Mouse (Mus musculus) spleen, postnatal 14 days (tissue): ENCODE measurements at regions not wholly inside any gene's neighbourhood (a gene's known extent, or its start where the extent isn't known, plus 50 kb on each side); places are given as distances from the start of the nearest gene placed in this dataset.

Experiments
- DNase-seq, 2 experiments: peaks; one replicate each; pipeline ENCODE4 v3.0.0; 2021 to 2022; ENCODE audit warnings: low spot score in 2 of 2

DNA sequence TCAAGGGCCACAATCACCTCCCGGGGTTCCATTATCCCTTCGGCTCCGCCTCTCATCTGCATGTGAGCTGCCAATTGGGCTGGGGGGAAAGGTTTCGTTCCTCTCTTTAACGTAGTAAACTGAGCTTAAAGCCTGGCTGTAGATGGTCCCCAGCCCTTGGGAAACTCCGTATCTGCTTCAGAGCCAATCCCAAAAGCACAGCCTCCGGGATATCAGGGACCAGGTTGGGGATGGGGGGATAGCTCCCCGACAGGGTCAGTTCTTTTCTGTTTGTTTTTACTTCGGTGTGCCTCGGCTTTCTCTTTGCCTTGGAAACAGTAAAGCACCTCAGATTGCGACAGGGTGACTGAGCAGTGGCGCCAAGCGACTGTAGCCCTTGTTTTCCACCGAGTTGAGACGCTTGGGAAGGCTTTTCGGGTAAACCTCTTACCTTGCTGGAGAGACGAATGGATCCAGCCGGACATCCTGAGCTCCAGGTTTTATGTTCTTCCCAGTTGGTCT lies 64.5 kb downstream of the Tfap2c start:
- no peak for DNase-seq

DNA sequence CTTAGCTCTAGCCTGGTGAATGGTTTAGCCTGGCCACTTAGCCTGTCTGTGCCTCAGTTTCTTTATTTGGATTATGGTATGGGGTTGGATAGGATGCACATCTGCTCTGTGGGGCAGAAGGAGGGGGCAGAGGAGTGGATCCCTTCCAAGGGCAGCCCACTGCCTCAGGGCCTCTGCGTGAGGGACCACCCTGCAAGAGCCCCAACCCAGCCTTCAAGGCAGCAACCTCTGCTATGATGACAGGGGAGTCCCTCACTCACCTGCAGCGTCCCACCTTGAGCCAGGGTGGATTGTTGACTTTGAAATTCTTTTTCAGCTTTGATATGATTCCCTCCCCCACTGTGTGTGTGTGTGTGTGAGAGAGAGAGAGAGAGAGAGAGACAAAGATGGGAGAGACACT lies 65.8 kb downstream of the Tfap2c start:
- no peak for DNase-seq

DNA sequence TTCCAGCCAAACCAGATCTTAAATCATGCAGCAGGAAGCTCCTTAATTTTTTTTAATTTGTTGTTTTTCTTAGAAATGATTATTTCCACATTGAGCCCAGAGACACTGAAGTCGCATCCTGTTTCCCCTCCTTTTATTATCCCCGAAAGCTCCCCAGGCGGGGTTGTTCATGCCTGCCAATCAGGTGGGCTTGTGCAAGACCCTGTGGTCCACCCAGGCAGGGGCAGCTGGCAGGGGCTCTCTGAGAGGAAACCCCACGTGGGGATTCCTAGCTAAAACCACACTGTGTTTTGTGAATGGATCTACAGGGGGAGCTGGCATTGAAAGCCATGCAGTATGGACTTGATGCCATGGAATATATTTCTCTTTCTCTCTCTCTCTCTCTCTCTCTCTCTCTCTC lies 66.2 kb downstream of the Tfap2c start:
- DNase-seq = no peak

DNA sequence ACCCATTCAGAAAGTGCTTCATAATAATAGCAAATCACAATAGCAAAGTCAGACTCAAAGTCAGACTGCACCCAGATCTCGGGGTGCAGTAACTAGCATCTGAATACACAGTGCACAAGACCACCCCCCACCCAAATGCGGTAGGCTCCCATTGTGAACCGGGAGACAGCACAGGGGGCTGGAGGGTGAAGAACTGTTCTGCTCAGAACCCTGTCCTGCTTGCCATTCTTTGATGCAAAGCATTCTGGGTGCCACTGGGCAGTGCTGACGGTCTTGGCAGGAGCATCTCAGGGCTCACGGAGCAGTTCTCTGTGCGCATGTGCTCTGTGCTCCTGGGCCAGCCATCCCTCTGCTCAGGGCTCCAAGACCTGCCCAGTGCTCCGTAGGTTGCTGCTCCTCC lies 69.8 kb downstream of the Tfap2c start:
- no peak for DNase-seq

DNA sequence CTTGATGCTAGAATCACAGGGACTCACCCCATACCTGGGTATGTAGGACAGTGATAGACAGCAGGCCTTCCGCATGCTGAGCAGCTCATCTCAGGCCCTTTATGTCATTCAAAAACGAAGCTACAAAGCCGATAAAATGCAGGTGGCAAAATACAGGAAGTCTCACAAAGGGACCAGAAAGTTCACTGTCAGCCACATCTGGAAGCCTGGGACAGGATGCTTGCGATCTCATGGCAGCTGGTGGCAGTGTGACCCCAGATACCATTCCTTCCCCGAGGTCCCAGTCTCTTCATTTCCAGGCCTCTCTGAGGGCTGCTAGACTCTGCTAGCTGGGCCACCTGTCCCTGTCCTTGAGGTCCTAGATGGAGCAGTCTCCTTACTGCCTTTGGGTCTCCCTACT lies 70.6 kb downstream of the Tfap2c start:
- DNase-seq = no peak

DNA sequence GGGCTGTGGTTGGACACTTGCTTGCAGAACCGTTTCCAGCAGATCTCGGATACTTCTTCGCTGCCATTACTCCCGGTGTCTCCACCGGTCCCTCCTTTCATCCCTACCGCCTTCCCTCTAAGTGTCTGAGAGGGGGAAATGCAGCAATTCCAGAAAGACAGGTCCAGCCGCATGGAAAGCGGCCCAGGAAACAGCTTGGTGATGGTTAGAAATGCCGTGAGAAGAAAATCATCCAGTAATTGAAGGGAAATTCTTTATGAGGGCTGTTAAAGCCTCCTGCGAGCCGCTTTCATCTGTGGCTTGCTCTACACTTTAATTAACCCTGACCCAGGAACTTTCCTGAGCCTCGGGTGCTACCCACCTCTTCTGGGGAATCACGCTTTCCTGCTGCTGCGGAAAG lies 74.3 kb downstream of the Tfap2c start:
- no peak for DNase-seq

DNA sequence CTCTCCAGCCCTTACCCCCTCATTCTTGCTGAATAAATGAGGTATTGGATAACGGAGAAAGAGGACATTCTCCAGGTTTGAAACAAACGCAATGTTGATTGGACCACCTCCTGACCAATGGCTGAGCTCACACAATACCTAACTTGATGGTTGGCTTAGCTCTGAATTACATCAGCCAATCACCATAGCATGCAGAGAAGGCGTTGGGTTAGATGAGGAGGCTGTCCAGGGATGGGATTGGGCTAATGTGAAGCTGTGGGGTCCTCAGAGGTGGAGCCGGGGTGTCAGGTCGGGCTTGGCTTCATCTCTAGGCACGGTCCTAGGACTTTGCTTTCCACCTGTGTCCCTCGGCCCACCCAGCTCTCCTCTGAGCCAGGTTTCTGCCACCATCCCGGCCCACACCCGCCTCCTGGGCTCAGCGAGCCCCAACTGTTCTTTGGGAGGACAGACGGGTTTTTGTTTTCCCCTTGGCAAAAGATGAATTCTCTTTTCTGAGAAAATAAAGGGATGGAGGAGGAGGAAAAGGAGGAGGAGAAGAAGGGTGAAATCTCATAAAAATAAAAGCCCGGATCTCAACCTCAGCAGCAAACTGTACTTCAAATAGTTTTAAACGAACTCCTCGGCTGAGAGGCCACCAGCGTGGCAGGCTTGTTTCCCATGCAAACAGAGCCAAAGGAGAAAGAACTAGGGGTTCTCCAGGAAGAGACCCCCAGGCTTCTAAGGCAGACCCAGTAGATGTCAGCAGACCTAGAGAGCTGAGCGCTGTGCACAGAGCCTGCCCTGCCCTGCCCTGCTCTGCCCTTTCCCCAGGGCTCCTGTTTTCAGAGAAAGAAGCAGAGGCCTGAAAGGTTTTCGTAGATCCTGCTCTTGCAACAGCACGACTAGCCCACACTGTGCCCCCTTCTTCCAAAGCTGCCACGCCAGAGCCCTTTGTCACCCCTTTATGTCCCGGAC lies 78.2 kb downstream of the Tfap2c start:
- no peak for DNase-seq

DNA sequence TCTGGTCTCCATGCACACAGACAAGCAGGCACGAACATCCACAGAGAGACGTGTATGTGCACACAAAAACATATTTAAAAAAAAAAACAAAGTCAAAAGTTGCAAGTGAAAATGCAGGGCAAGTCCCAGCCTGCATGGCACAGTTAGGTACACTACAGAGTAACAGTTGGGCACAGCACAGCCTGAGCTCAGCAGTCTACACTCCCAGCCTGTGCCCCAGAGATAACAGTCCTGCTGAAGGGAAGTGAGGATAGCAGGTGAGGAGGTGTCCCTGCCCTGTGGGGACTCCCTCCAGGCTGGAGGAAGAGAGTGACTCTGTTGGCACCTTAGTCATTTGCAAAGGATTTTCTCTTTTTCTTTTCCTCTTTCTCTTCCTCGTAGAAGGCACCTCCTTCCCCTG lies 80.9 kb downstream of the Tfap2c start:
- DNase-seq = no peak

DNA sequence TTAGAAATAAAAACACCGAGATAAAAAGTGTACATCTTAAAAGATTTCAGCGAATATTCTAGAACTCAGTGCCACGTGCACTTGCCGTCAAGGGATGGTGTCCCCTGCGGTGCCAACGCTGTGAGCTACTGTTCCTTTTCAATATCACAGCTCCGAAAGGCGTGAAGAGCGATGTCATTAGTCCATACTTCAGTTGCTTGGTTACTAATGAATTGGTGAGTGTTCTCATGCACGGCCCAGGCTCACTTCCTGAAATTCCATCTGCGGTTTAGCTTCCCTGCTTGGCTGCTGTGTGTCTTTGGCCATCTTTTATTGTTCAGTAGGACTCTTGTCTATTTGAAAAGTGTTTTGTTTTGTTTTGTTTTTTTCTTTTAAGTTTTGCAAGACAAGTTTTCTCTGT lies 93.2 kb downstream of the Tfap2c start:
- no peak for DNase-seq

DNA sequence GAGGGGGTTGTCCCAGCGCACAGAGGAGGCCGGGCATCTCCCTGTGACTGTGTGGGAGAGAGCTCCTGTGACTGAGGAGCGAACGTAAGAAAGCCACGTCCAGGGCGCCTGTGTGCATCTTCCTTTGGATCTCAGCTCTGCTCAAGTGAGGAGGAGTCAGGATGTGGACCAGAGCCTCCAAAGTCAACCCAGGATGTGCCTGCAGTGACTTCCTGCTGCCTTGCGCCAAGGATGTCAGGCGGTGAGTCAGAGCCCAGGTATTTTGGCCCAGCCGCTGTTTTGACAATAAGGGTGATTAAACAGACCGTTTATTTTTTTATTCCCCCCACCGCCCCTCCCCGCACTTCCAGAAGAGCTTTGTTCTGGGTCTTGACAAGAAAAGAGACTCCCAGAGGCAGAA lies 94.5 kb downstream of the Tfap2c start:
- DNase-seq = no peak

DNA sequence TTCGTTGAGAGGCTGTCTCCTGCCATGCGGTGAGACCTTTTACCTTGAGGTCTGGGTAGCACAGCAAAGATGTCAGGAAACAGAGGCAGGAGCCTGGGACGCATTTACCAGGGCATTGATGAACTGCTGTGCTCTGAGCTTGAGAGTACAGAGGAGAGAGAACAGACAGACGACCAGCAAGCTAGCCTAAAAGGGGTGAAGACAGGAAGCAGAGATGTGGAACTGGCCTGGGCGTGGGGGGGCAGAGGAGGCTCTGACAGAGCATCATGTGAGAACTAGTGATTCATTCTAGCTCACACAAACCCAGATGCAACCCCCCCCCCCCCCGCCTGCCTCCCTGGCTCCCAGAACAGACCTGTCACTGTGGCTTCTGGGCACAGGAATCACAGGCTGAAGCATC lies 95.1 kb downstream of the Tfap2c start:
- no peak for DNase-seq

DNA sequence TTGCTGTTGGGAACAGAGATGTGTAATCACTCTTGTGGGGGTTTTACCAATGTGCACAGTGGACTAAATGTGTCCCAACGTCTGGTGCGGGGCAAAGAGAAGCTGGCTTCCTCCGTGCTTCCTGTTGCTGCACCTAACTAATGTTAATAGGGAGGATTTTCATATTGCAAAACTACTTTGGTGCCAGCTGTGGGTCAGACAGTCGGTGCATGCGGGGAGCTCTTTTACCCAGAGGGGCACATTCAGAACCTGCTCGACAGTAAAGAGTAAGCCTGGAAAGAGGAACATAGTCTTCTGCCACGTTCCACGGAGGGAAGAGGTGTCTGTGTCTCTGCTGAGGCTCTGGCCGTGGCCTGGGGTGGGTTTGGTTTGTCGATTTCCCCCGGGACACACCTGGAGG lies 98.7 kb downstream of the Tfap2c start:
- no peak for DNase-seq

DNA sequence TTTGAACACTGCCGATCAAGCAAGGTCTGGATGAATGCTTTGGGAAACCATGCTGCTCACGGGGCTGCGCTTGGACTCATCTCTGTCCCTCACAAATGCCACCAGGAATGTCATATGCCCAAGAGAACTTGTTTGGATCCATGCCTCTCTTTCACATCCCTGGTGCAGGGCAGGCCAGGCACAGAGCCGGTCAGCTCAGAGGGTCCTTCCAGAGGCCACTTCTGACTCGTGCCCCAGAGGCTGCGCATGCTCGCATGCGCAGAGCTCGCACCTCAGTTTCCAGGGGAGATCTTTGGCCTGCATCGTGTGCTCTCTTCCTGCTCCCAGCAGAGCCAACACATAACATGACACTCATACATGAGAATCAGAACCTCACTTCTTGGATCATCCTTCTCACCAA lies 111.1 kb downstream of the Tfap2c start:
- no peak for DNase-seq

DNA sequence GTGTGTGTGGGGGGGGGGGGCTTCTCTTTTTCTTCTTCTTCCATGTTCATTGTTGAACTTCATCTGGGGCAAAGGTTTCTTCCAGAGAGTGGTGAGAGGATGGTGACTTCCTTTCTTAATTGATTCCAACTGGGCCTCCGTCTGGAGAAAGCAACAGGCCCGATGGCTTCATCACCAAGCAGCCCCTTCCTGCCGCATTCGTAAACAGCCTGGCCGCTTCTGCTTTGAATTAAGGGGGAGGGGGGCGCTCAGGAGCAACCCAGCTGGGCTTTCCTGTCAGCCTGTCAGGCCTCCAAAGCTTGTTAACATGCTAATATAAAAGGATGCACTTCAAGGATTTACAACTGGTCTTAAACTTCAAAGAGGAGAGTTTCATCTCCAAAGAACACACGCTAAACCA lies 111.5 kb downstream of the Tfap2c start:
- no peak for DNase-seq

DNA sequence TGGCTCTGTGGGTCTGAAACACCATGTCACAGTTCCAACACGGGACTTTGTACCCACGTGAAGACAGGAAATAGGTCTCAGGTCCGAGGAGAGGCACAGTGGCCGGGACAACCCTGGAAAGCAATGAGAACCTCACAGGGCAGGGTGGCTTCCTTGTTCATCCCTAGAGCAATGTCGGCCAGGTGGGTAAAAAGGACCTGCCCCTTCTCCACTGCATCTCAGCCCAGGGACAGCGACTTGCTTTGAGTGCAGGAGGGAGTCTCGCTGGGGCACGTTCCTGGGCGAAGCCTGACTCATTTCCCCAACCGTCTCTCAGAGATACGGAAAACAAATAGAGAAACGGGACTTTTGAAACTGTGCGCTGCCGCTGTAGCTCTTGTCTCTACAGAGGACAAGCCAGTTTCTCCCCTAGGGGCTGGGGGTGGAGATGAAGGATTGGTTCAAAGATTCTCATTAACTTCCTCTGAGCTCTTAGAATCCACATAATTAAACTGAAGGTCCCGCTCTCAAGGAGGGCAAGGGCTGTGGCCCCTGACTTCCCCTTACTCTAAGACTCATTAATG lies 112.1 kb downstream of the Tfap2c start:
- no peak for DNase-seq

DNA sequence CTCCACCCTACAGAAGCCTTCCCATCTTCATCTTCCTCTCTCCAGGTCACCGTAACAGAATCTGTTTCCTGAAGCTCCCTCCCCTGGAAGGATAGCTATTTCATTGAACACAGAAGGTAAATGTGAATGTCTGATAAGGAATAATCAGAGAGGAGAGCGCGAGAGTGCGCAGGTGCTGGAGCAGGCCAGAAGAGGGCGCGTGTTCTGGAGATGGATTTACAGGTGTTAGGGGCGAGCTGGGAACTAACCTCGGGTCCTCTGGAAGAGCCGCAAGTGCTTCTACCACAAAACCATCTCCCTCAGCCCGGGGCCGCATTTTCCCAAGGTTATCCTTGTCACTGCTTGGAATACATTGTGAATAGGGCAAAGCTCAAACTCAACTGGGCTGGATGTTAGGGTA lies 112.8 kb downstream of the Tfap2c start:
- DNase-seq = no peak

DNA sequence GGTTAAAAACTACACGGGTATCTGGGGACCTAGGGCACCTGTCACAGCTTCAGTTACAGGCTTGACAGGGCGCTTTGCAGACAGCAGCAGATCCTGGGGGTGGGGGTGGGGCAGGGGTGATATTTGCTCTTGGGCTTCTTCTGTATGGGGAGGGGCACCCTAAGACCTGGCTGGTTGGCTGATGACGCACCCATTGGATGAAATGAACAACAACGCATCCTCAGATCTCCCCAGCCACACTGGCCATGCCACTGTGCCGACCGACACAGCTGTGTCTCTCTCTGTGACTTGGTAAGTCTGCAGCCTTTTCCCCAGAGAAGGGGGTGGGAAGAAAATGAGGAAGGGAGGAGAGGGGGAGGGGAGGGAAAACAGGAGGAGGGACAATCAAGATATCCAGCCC lies 114.3 kb downstream of the Tfap2c start:
- no peak for DNase-seq

DNA sequence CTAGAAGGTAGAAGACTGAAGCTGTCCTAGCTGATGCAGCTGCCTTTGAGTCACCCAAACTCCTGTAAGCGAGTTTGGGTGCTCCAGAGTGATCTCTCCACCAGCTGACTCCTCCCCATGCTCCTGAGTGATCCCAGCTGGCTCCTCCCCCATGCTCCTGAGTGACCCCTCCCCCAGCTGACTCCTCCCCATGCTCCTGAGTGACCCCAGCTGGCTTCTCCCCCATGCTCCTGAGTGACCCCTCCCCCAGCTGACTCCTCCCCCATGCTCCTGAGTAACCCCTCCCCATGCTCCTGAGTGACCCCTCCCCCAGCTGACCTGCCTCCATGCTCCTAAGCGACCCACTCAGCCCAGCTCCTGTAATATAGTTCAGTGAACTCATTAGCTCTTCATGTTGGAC lies 123.7 kb downstream of the Tfap2c start:
- no peak for DNase-seq

DNA sequence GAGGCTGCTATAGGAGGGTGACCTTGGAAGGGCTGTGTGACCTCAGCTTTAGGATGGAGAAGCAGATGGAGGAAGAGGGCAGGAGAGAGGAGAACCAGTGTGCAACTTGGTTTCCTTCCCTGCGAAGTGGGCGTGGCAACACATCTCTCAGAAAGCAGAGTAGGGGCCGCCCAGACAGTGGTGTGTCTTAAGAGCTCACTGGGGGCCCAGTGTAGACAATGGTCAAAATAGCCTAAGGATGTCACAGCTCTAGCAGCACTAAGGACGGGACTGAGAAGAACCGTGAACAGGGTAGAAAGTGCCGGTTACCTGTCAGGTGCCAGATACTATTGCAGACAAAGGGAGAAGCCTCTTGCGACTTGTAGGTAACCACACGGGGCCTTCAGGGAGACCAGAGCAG lies 125.2 kb downstream of the Tfap2c start:
- DNase-seq = no peak

DNA sequence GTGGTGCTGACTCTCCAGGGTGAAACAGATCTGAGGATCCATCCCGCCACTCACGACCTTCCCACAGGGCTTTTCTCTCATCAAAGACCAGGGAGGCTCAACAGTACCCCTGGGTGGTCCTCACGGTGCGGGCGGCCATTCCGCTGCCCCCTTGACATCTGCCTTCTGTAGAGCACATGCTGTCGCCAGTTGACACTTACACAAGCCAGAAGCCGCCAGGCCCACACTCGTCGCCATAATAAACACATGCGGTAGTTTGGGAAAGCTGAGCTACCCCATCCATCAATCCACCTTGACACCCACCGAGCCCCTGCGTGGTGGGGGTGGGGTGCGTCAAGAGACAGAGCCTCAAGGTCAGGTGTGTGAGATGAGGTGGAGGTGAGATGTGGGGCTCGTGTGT lies 125.7 kb downstream of the Tfap2c start:
- DNase-seq = no peak

DNA sequence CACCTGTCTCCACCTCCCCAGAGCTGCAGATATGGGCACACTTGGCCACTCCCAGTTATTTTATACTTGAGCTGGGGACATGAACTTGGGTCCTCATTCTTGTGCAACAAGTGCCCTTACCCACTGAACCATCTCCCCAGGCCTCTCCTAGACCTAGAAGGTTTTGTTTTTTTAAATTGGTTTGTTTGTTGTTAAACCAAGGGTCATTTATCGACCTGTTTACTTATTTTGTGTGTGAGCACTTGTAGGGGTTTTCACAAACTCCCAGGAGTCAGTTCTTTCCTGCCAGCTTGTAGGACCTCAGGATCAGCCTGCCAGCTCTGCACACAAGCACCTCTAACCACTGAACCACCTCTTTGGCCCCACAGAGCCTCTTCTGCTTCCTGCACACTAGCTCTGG lies 140.8 kb downstream of the Tfap2c start:
- DNase-seq = no peak

DNA sequence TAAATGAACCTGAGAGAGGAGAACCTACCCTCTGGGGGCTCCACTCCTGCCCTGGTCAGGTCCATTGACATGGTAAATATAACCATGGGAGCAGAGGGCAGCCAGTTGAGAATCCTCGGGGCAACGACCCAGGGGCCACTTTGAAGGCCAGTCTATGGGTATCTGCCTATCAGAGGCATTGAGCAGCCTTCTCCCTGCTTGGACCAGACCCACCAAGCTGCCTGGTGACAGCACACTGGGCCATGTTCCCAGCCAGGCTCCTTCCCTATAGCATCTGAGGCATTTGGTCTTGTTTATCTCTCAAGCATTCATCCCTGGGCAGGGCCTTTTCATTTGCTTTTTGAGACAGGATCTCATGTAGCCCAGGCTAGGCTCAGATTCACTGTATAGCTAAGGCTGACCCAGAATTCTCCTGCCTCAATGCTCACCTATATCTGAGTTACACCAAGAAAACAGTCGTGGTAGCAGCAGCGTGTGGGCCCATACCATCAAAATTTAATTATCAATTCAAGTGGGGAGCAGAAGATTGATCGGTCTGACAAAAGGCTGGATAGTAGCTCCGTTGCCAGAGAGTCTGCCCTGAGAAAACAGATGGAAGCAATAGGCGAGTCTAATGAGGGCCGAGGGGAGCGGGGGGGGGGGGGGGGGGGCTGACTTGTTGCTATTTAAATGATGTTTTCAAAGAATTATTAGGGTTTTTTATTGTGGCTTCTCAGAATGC lies 141.7 kb downstream of the Tfap2c start:
- no peak for DNase-seq

DNA sequence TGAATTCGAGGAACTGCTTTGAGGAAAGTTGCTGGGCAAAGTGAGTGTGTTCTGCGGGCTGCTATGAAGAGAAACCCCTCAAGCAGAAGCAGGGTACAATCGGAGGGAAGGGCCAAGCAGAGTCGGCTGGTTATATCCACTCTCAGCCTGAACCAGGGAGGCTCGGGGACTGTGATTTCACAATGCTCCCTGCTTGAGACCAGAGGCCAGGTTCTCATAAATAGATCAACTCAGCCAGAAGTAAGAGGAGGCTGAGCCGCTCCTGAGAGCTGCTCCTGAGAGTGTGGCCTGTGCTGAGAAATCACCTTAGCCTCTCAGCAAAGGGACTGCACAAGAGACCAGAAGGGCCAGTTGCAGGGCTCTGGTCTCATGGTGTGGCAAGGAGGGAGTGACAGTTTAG lies 149.6 kb downstream of the Tfap2c start:
- DNase-seq = no peak
